Mouse (Mus musculus) heart, adult 2 months (tissue): ENCODE results near the gene Tle3.

Experiments used
- CTCF ChIP-seq: fragments of 200-600 bp; IDR thresholded peaks from 2 replicates; pipeline ENCODE4 v1.8.1; 2022; ENCODE audit warnings: antibody characterized with exemption, mild to moderate bottlenecking, moderate library complexity
- EP300 ChIP-seq: fragments of 200-500 bp; IDR thresholded peaks from 2 replicates; pipeline ENCODE4 v1.6.1; 2011; ENCODE audit warnings: low read depth, low read length, control low read depth; ENCODE audit not compliant: insufficient read depth

GRCm38 (mm10) chr9:61426493-61426892 is 54.3 kb downstream of the Tle3 start:
- TF ChIP-seq CTCF (no peak), EP300 (no peak)
